Mouse (Mus musculus): ENCODE data around the gene Ttpal.
A peak's percentile ranks its signal among the peaks of the same experiment; 100 is the strongest.

The Ttpal gene

DNA sequence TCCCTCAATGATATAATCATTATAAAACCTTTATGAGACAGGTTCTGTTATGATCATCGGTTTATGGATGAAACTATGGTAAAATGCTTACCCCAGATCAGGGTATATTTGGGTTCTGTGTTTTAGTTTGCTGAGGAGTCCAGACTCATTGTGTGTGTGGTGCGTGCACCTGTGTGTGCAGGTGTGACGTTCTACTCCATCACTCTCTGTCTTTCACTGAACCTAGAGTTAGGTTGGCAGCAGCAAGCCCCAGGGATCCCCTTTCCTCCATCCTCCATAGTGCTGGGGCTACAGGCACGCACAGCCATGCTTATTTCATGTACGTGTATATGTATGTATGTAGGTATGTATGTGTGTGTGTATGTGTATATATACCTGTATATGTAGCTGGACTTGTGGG, 60.0 kb downstream of the Ttpal start:
- DNase-seq (ENCODE audit: low read depth): no peak

DNA sequence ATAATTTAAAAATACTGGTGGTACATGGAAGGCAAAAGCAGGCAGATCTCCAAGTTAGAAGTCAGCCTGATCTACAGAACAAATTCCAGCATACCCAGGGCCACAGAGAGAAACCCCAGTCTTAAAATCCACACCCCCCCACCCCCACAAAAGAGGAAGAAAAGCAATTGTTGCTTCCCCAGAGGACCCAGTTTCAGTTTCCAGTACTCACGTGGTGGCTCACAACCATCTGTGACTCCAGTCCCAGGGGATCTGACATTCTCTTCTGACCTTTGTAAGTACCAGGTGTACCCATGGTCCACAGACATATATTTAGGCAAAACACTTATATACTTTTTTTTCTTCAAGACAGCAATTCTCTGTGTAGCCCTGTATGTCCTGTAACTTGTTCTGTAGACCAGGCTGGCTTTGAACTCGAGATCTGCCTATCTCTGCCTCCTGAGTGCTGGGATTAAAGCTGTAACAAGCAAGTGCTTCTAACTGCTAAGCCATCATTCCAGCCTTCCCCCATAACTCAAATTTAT, 60.6 kb downstream of the Ttpal start:
- no peak for DNase-seq (ENCODE audit: low read depth)

DNA sequence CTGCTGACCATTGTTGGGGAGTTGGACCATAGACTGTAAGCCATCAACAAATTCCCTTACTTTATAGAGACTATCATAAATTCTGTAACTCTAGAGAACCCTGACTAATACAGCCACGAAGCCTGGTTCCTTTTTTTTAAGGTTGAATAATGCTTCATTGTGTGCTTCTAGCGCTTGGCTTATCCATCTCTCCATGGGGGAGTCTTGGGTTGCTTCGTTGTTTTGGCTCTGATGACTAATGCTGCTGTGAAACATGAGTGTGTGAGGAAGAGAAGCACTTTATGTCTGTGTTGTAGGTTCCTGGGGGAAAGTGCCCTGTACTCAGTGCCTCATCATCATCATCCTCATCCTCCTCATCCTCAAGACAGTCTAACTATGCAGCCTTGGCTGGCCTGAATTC, 61.8 kb downstream of the Ttpal start:
- DNase-seq (ENCODE audit: low read depth): peak; percentile 81

DNA sequence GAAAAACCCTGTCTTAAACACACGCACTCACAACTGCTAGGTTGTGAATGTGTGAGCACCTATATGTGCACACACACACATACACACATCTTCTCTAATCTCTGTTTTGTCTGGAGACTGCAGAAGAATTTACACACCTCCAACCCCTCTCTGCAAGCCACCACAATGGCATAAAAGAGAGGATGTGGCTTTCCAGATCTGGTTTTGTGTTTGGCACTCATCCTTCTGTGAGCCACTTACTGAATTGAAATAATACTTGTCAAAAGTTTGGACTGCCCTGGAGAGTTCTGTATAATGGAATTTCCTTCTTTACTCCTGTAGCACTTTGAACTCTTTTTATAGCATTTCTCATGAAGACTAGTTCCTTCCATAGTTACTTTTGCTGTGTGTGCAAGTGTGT, 64.9 kb downstream of the Ttpal start:
- DNase-seq (ENCODE audit: low read depth): no peak
